Mouse (Mus musculus) bone marrow, adult 2 months (tissue): ENCODE measurements around the gene Arhgap15.

Source experiments
- CTCF ChIP-seq: fragments of 200-500 bp; IDR thresholded peaks from 2 replicates; pipeline ENCODE4 v1.5.1; 2011; ENCODE audit warnings: low read length, control low read depth; ENCODE audit not compliant: control insufficient read depth, insufficient read depth
- POLR2A ChIP-seq: fragments of 200-500 bp; IDR thresholded peaks from 2 replicates; pipeline ENCODE4 v1.6.1; 2011; ENCODE audit warnings: low read depth, mild to moderate bottlenecking, control low read depth, low read length, borderline replicate concordance; ENCODE audit not compliant: control insufficient read depth

DNA sequence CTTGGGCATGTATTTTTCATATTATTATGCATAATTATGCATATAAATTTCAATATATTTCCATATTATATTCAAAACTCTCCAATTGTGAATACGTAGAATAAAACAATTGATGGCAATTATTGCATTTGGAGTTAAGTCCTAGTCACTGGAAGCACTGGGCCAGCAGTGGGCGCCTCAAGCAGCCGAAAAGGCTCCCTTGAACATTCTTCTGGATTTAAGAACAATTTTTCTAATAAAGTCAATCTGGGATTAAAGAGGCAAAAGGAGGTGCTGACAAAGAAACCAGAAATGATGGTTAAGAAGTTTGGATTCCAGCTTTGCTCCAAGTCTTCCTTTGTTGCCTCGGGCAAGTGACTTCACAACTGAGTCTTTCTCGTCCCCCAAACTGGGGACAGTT, 355.1 kb downstream of the Arhgap15 start:
- TF ChIP-seq CTCF = no peak
- no peak for TF ChIP-seq POLR2A
